Mouse (Mus musculus) heart, postnatal 14 days (tissue): ENCODE measurements around the gene Rnf114. TPM values are rescaled to one million over a fixed set of nuclear protein-coding genes. Genes with fewer than 3 reads are reported as not detected.

Experiments used
- DNase-seq, 2 experiments: peaks; one replicate each; pipeline ENCODE4 v3.0.0; 2021 to 2022
- intact Hi-C: fragments of 180-260 bp; cut with DNase I; formaldehyde crosslinking; loops from one replicate; pipeline ENCODE4 v1.15.1; 2025
- total RNA-seq, 2 experiments: library from RNA; stranded (reverse); gene quantifications; 2 replicates each; pipeline ENCODE4 v1.2.3; 2021

Rnf114 gene
- total RNA-seq, 2 experiments from 2014 or later, result 50.7 to 52.1 TPM

- intact Hi-C loops, result no loop called here
- peak; percentile 51 to 71 for DNase-seq
These were observed 4.8 kb downstream of the Rnf114 start for GRCm38 (mm10) chr2:167497272-167497671.

GRCm38 (mm10) chr2:167502554-167503252 lies 10.3 kb downstream of the Rnf114 start:
- no peak for DNase-seq
- intact Hi-C loops, result no loop called here

GRCm38 (mm10) chr2:167503253-167503895 lies 10.9 kb downstream of the Rnf114 start:
- intact Hi-C loops, result no loop called here
- DNase-seq, result peak; percentile 90 to 93

GRCm38 (mm10) chr2:167503896-167504349 lies 11.5 kb downstream of the Rnf114 start:
- peak; percentile 57 to 58 for DNase-seq
- intact Hi-C loops, result no loop called here

- no peak for DNase-seq
- intact Hi-C loops, result no loop called here
These were observed 12.7 kb downstream of the Rnf114 start for GRCm38 (mm10) chr2:167505127-167505526.

GRCm38 (mm10) chr2:167506546-167507260 lies 14.3 kb downstream of the Rnf114 start:
- no peak for DNase-seq
- intact Hi-C loops, result no loop called here

- DNase-seq, result no peak
These were observed 15.4 kb downstream of the Rnf114 start for GRCm38 (mm10) chr2:167507719-167508385.

GRCm38 (mm10) chr2:167508569-167508968 lies 16.1 kb downstream of the Rnf114 start:
- intact Hi-C loops, result no loop called here
- no peak for DNase-seq

More at GRCm38 (mm10) chr2:167507719-167508385, 15.4 kb downstream of the Rnf114 start:
- intact Hi-C loops, result no loop called here

GRCm38 (mm10) chr2:167510485-167510884 lies 18.0 kb downstream of the Rnf114 start:
- no peak for DNase-seq
- intact Hi-C loops, result no loop called here

- intact Hi-C loops, result no loop called here
These were observed 19.9 kb downstream of the Rnf114 start for GRCm38 (mm10) chr2:167512365-167512764.

GRCm38 (mm10) chr2:167512970-167513369 lies 20.5 kb downstream of the Rnf114 start:
- DNase-seq, result no peak
- intact Hi-C loops, result no loop called here

More at GRCm38 (mm10) chr2:167512365-167512764, 19.9 kb downstream of the Rnf114 start:
- no peak for DNase-seq

GRCm38 (mm10) chr2:167514641-167515040 lies 22.2 kb downstream of the Rnf114 start:
- intact Hi-C loops, result no loop called here
- no peak for DNase-seq

- intact Hi-C loops, result no loop called here
- DNase-seq, result no peak
These were observed 23.2 kb downstream of the Rnf114 start for GRCm38 (mm10) chr2:167515688-167516087.

- DNase-seq, result no peak
- intact Hi-C loops, result no loop called here
These were observed 27.3 kb downstream of the Rnf114 start for GRCm38 (mm10) chr2:167519606-167520252.

GRCm38 (mm10) chr2:167528278-167528677 lies 35.8 kb downstream of the Rnf114 start:
- peak; percentile 27 to 34 for DNase-seq
- intact Hi-C loops, result no loop called here

GRCm38 (mm10) chr2:167529935-167530513 lies 37.6 kb downstream of the Rnf114 start:
- DNase-seq, result no peak
- intact Hi-C loops, result loop anchor here (5.0 kb wide), 1 partner anchor 367 kb away; no protein-coding TSS in a partner anchor

GRCm38 (mm10) chr2:167530536-167530935 lies 38.1 kb downstream of the Rnf114 start:
- intact Hi-C loops, result loop anchor here (5.0 kb wide), 1 partner anchor 367 kb away; no protein-coding TSS in a partner anchor
- no peak for DNase-seq

- DNase-seq, result peak; percentile 64 to 76
- intact Hi-C loops, result loop anchor here (1.0 to 5.0 kb wide), 3 partner anchors 73 to 365 kb away; no protein-coding TSS in a partner anchor
These were observed 39.7 kb downstream of the Rnf114 start for GRCm38 (mm10) chr2:167532131-167532530.

- intact Hi-C loops, result loop anchor here (2.0 to 5.0 kb wide), 2 partner anchors 147 to 363 kb away; no protein-coding TSS in a partner anchor
- DNase-seq, result no peak
These were observed 41.4 kb downstream of the Rnf114 start for GRCm38 (mm10) chr2:167533880-167534279.
